Mouse (Mus musculus) monocyte, adult 2 months (primary cell): ENCODE data around the gene Hprt.
"Not testable (repeated sequence)": the region's sequence is repeated elsewhere in the genome, so short reads cannot be mapped to it uniquely, and the experiment has no call there.

ENCODE experiments used
- DNase-seq, 2 experiments: peaks; one replicate each; pipeline ENCODE4 v3.0.0; 2022; ENCODE audit warnings: low spot score in 2 of 2, low read depth in 1 of 2

The Hprt gene

DNA sequence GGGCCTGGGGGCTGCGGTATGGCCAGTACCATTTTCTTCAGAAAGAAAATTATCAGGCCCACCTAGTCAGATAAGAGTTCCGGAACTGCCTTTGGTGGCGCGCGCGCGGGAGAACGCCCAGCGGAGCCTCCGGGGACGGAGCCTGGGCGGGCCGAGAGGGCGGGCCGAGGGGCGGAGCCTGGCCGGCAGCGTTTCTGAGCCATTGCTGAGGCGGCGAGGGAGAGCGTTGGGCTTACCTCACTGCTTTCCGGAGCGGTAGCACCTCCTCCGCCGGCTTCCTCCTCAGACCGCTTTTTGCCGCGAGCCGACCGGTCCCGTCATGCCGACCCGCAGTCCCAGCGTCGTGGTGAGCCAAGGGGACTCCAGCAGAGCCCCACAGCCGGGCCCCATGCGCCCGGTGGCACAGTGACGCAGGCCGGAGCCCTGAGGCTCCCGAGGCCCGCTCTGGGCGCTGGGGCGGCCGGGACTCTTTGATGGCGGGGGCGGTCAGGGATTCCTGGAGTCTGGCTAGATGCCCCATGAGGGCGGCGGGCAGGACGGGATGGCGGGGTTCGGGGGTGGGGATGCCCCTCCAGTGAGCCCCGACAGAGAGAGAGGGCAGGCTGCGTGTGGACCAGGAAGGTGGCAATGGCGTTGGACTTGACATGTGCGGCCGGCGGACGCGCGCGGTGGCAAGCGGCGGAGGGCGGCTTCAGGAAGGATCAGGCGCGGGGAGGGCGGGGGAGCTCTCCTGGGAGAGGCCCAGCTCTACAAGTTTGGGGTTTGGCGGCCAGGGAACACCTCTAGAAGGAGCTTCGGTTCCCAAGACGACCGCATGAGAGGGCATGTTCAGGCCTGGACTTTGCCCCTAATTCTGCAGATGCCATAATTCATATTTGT lies at the start of gene Hprt:
Gene Hprt (plus strand): TSS at position 233 of the 879 bp plus-strand sequence.
- peak; percentile 65 to 66 for DNase-seq

DNA sequence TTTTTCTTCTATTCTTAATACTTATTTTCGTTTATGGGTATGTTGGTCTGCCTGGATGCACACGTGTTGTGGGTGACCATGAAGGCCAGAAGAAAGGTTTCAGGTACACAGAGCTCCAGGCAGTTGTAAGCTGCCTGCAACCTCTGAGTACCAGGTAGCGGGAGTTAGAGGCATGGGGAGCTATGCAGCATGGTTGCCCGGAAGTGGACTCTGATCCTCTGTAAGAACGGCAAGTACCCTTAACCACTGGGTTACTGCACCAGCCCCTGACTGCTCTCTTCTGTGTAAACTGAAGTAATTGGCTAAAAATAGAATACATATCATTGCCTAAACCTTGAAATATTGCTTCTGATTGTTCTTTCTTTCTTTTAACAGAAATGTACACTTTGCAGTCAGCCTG lies 42.4 kb upstream of the Hprt start:
- no peak for DNase-seq

DNA sequence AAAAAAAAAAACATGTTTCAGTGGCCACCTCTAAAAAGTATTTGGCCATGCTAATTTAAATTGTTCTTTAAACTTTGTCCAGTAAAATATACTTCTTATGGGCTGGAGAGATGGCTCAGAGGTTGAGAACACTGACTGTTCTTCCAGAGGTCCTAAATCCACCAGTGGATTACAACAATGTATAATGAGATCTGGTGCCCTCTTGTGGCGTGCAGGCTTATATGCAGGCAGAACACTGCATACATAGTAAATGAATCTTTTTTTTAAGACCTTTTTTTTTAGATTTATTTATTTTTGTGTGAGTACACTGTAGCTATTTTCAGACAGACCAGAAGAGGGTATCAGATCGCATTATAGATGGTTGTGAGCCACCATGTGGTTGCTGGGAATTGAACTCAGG lies 38.2 kb upstream of the Hprt start:
- no peak for DNase-seq

DNA sequence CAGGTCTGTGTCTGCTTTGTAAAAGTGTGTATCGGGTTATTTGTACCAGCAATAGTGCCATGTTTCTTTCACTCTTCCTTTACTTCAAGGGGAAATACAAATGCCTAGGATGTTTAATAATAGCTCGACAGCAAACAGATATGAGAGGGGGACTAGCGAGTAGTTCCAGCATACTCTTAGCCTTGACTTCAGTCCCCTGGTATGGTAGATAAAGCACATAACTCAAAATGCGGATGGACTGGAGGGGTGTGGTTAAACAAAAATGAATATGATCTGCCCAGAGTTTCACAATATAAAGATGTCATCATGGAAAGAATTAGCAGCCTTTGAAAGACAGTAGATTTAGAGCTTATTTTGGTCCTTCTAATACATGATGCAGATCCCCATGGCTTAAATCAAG lies 31.0 kb upstream of the Hprt start:
- no peak for DNase-seq

DNA sequence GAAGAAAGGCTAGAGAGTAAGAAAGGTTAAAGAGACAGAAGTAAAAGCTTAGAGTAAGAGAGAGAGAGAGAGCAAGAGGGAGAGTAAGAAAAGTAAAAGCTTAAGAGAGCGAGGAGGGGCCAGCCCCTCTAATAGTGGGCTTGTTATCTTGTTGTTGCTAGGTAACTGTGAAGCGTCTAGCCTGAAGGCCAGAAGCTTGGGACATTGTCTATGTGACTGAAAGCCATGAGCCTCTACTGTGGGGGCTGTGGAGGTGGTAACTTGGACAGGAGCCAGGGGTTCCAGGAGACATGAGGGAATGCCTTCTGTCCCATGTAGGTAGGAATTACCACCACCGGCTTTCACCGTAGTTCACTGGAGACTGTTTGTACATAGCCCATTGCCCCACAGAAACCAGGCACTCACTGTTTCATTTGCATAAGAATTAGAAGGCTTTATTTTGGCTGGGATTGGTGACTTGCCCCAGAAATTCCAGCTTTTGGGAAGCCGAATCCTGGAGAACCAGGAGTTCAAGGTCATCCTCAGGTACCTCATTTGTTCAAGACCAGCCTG lies 26.3 kb upstream of the Hprt start:
- DNase-seq, result no peak

DNA sequence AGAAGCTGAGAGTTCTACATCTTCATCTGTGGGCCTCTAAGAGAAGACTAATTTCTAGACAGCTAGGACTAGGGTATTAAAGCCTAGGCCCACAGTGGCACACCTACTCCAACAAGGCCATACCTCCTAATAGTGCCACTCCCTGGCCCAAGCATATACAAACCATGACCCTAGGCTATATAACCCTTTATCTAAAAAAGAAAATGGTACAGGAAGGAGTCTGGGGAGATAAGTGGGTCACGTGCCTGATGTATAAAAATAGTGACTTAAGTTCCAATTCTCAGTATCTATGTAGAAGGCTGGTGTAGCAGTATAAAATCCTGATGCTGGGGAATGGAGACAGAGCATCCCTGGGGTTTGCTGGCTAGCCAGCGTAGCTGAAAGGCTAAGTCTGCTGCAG lies 22.8 kb upstream of the Hprt start:
- no peak for DNase-seq

DNA sequence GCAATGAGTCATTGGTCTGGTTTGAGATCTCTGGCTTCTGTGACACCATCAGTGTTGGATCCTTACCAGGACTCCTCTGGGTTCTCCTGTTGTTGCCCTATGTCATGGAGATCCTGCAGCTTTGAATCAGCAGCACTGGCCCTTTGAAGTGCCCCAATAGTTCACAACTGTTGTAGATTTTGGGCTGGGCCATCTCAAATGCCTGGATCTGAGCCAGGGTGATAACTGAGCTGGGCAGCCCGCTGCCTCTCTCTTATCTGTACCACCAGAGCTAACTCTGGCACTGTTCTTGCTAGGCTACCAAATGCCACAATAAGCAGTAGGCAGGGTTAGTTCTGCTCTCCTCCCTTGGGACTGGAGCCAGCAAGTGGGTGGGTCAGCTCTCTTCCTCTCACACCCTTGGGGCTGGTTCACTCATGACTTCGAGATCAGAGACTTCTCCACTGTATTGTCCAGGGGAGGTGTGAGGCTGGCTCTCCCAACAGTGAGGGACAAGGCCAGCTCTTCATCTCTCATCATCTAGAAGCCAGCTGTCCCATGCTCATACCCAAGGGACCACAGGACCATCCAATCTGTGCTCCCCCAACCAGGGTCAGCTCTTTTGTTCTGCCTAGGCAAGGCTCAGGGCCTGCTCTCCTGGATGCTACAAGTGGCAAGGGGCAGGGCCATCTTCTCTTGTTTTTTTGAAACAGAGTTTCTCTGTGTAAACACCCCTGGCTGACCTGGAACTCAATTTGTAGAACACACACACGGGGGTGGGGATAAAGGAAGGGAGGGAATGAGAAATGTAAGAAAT lies 16.5 kb upstream of the Hprt start:
- DNase-seq, result no peak

DNA sequence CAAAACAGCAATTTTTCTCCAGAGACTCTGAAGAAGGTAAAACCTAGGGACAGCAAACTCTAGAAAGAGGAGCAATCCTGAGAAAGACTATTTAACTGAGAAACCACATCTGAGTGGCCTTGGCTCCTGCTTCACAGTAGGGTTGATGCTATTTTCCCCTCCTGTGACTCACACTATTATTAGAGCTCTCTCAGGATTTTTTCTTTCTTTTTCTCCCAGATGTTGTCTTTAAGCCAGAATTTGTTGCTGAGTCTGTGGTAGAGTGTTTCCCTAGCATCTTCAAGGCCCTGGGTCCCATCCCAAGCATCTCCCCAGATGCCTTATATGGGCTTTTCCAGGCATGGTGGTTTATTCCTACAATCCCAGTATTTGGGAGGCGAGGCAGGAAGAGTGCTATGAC lies 15.8 kb upstream of the Hprt start:
- DNase-seq, result no peak

DNA sequence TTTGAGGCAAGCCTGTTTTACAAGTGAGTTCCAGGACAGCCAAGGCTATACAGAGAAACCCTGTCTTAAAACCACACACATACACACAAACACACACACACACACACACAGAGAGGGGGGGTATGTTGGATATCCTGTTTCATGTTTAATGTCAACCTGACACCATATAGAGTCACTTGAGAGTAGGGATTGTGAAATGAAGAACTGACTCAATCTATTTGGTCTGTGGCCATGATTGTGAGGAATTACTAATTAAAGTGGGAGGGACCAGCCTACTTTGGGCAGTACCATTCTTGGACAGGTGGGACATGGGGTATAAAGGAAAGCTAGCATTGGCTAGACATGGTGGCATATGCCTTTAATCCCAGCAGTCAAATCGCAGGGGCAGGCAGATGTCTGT lies 15.3 kb upstream of the Hprt start:
- DNase-seq, result no peak

DNA sequence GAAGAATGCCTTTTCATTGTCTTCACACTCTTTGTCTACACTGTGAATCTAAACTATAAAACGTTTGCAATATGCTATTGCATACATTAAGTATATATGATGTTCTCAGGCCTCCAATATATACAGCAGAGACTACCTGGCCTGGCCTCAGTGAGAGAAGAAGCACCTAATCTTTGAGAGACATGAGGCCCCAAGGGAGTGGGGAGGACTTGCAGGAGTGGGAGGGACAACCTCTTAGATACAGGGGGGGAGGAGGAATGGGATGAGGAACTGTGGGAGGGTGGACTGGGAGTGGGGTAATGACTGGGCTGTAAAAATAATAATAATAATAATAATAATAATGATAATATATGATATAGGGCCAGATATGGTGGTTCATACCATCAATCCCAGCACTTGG lies 9.4 kb upstream of the Hprt start:
- no peak for DNase-seq

DNA sequence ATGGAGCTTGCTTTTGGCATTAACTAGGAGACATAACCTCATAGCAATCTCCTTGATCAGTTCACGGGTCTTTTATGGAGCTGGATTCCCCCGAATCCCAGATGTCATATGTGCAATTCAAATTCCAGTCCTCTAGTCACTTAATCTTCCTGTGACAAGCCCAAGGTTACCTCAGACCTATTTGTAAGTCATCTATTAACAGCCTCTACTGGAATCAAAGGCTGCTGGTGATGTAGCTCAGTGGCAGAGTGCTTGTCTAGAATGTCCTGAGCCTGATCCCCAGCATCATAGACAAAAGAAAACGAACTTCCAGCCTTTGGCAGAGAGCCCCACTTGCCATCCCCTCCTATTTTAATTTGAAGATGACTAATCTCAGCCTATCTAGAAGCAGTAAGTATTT lies 6.6 kb upstream of the Hprt start:
- no peak for DNase-seq

DNA sequence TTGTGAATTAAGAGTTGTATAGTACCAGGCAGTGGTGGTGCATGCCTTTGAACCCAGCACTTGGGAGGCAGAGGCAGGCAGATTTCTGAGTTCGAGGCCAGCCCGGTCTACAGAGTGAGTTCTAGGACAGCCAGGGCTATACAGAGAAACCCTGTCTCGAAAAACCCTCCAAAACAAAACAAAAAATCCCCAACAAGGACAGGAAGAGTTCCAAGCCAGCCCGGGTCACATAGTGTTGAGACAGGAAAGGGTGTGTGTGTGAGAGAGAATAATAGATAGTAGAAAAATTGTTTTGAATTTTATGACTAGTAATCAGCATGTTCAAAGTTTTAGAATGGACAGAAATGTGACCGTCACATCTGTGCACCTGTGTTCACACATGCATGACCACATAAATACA lies 6.8 kb downstream of the Hprt start:
- DNase-seq, result not testable (repeated sequence)

DNA sequence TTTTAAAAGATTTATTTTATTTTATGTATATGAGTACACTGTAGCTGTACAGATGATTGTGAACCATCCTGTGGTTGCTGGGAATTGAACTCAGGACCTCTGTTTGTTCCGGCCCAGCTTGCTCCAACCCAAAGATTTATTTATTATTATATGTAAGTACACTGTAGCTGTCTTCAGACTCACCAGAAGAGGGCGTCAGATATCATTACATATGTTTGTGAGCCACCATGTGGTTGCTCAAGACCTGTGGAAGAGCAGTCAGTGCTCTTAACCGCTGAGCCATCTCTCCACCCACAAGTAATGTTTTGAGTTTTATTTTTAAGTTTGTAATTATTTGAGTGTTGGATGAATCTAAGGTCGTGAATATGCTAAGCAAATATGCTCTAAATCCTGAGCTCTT lies 16.9 kb downstream of the Hprt start:
- not testable (repeated sequence) for DNase-seq

DNA sequence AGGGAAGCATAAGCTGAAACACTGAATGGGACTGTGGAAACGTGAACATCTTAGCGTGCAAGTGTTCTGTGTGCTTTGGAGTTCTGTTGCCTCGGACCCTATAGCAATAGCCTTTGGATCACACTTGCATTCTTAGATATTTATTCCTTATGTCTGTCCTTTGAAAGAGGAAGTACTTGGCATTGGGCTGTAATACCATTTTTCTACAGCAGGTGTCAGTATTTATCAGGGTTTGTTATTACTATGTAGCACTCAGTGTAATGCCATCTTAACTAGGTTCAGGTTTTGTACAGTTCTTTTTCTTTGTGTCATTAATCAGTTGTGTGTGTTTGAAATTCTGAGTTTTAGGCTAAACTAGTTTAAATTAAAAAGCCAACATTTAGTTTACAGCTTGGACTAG lies 18.1 kb downstream of the Hprt start:
- DNase-seq, result no peak

DNA sequence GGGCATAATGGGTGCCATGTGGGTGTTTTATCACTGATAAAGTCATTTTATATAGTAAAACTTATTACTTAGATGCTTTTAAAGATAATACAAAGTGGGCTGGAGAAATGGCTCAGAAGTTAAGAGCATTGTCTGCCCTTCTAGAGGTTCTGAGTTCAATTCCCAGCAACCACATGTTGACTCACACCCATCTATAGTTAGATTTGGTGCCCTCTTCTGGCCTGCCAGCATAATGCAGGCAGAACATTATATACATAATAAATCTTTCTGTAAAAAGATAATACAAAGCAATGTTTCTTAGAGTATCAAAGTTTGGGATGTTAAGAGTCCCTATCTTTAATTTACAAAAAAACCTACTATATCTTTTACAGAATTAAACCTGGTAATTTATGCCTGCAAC lies 27.6 kb downstream of the Hprt start:
- DNase-seq, result no peak

DNA sequence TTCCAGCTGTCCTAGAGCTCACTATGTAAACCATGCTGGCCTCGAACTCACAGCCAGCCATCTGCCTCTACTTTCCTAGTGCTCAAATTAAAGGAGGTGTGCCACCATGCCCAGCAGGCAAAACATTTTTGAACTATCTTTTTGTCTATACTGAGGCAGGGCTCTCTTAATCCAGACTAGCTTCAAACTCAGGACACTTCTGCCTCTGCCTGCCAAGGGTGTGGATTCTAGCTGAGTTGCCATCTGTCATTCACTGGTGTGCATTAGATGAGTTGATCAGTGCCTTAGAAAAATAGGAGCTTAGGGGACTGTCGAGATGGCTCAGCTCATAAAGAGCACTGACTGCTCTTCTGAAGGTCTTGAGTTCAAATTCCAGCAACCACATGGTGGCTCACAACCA lies 35.1 kb downstream of the Hprt start:
- no peak for DNase-seq

DNA sequence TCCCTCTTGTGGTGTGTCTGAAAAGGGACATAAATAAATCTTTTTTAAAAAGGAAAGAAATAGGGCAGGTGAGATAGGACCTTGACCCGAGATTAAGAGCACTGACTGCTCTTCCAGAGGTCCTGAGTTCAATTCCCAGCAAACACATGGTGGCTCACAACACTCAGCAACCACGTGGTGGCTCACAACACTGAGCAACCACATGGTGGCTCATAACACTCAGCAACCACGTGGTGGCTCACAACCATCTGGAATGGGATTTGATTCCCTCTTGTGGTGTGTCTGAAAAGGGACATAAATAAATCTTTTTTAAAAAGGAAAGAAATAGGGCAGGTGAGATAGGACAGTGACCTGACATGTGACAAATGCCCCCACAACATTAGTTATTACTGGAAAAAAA lies 36.3 kb downstream of the Hprt start:
- not testable (repeated sequence) for DNase-seq

DNA sequence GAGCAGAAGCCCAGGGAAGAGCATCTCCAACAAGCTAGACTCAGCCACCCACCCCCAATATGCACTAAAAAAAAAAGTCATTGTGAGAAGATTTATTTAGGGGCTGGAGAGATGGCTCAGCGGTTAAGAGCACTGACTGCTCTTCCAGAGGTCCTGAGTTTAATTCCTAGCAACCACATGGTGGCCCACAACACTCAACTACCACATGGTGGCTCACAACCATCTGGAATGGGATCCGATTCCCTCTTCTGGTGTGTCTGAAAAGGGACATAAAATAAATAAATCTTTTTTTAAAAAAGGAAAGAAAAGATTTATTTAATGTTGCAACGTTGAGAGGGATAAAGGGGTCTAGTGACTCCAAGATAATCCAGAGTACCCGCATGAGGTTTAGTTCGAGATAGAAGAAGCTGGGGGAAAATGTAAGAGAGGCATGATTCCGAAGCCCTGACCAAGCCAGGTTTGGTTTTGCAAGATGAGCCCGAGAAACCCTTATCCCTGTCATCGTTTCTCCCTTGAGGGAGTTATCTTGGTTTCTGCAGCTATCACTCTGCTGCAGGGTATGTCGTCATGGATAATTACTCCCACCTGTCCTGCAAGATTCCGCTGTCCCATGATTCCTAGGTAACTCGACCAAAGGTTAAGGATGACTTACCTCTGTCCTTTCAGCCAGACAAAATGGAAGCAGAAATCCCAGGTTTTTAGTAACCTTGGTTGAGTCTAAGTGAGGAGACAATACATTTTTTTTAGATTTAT lies 37.7 kb downstream of the Hprt start:
- no peak for DNase-seq

DNA sequence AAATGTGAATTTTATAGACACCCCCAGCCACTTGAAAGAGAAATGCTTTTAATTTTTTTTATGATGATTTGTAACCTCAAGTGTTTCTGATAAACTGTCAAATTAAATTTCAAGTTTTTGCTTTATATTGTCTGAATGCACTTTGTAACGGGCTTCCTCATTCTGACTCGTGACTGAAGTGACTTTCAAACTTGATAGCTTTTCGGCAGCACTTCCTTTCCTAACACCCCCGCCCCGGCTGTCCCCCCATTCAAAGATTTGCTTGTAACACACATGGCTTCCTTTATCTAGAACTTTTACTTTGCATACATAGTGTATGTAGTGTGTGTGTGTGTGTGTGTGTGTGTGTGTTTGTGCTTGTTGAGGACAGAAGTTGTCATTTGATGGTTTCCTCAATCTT lies 41.6 kb downstream of the Hprt start:
- no peak for DNase-seq

DNA sequence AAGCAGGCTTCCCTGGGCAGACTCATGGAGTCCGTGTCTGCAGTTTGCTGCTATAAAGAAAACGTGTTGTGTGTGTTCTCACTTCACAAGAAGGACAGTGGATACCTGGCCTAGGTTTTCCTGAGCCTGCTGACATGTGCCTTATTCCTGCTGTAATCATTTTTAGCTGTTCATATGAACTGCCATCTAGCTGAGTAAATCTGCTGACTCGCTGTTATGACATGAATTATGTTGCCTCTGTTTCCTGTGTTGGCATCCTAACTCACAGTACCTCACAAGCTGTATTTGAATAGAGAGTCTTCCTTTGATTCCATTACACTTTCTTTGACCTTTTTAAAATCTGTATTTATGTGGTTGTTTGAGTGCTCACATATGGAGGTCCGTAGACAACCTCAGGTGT lies 50.3 kb downstream of the Hprt start:
- DNase-seq, result no peak

DNA sequence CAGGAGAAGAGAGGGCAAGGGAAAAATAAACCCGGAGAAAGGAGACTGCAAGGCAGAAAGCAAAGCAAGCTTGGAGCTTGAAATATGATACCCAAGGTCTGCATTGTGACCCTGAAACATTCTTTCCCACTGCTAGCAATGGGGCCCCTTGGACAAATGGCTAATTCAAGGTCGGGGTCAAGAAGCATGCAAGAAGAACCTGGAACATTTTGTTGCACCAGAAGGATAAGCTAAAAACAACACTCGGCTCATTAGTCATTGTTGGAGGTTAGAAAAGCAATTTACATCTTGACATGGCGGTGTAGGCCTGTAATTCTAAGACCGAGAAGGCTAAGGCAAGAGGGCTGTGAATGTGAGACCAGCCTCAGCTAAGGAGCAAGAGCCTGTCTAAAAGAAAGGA lies 51.7 kb downstream of the Hprt start:
- DNase-seq, result no peak
